Mouse (Mus musculus) brain, embryonic 18.5 days (tissue): Measurements from ENCODE around the gene Gm20388.

Experiments used
- DNase-seq: peaks from one replicate; pipeline ENCODE4 v3.0.0-alpha.2; 2012; ENCODE audit warnings: low read depth, low spot score

Gm20388 gene

GRCm38 (mm10) chr8:120388246-120388645, 477.6 kb downstream of the Gm20388 start:
- DNase-seq, result no peak

DNA sequence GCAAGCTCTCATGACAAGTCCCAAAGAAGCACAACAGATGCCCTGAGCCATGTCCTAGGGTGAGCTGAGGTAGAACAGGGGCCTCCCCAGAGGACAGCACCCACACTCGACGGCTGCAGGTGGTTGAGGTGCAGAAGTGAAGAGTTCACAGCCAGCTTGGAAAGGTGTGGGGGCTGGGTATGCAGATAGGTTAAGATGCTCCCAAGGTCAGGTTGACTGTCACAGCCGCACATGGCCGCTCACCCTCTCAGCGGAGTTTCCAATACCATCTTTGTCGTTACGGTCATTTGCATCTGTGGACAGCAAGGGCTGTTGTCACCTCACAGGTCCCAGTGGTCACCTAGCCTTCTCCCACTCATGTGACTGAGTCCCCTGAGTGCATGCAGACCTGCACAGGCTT, 480.0 kb downstream of the Gm20388 start:
- no peak for DNase-seq

GRCm38 (mm10) chr8:120391856-120392255, 481.2 kb downstream of the Gm20388 start:
- no peak for DNase-seq

GRCm38 (mm10) chr8:120393085-120393484, 482.4 kb downstream of the Gm20388 start:
- DNase-seq, result no peak

DNA sequence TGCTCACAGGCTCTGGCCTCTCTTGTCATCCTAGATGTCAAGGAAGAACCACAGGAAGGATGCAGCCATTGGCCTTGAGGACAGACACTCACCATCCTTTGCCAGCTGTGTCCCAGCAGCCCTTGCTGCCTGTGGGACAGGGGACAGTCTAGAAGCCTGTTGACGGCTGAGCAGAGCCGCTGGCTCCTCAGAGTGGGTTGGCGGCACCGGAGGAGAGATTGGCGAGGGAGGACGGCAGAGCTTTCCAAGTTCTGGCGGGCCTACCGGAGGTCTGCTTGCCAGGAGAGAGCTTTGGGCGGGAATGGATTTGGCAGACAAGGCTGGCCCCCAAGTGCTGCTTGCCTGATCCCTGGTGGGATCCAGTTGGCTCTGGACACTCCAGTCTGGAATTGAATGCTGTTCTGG, 483.2 kb downstream of the Gm20388 start:
- no peak for DNase-seq

DNA sequence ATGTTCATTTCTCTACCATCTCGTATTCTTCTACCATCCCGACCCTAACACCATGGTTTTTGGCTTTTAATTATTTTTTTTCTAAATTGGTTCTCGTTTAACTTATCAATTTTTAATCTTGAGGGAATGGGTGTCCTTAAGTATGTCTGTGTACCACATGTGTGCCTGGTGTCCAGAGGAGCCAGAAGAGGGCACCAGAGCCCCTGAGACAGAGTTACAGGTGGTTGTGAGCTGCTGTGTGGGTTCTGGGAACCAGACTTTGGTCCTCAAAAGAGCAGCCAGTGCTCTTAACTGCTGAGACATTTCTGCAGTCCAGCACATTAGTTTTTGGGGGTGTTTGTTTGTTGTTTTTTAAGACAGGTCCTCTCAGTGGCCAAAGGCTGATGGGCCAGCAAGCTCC, 485.3 kb downstream of the Gm20388 start:
- DNase-seq, result no peak

GRCm38 (mm10) chr8:120396756-120397155, 486.1 kb downstream of the Gm20388 start:
- no peak for DNase-seq

DNA sequence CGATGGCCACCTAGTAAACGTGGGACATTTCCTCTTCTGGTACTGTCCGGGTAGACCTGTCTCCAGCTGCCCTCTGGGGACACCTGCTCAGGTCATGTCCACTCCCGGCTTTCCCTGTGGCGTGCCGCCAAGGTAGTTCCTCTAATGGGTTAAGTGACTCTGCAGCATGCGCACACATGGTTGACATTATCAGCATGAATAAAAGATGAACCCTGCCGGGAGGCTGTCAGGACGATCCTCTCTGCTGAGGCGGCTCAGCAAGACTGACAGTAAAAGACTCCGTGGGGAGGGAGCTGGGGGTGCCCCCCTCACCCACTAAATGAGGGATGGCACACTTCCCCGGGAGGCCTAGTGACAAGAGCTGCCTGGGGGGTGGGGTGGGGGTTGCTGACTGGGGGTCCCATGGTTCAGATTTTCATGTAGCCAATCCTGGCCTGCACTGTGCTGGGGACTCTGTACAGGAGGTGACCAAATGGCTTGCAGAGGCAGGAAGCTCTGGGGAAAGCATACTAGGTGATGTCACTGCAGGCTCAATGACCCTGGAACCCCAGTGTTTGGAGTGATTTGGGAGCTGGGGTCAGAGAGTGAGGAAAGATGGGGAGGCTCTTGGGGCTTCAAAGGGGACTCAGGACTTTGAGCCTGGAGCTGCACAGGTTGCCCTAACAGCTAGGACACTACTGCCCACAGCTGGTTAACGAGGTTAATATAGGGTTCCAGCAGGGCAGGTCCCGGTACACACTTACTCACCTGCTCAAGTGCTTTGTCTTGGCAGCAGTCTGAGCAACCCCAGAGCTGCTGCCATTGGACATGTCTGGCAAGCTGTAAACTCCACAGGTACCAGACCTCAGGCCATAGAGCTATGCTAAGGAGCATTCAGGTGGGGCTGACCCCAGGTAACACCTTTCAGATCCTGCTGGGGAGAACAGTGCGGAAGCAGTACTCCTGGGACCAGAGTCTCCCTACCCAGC, 487.1 kb downstream of the Gm20388 start:
- DNase-seq, result no peak

GRCm38 (mm10) chr8:120399212-120399934, 488.7 kb downstream of the Gm20388 start:
- DNase-seq, result no peak

DNA sequence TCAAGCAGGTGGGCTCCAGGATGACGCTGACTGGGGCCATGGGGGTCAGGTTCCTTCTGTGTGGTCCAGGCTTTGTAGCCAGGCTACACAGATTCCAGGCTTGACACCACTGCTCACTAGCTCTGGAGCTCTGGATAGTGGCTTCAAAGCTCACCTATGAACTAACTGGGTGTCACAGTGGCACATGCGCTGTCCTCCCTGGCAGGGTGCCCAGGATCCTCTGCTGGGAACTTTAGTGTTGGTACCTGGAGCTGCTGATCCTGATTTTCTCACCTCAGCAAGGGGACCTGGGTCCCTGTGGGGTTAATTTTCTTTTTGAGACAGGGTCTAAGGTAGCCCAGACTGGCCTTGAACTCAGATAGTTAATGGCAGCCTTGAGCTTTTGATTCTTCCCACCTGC, 490.6 kb downstream of the Gm20388 start:
- no peak for DNase-seq

GRCm38 (mm10) chr8:120401712-120402111, 491.1 kb downstream of the Gm20388 start:
- no peak for DNase-seq

GRCm38 (mm10) chr8:120403606-120404269, 493.1 kb downstream of the Gm20388 start:
- DNase-seq, result no peak

DNA sequence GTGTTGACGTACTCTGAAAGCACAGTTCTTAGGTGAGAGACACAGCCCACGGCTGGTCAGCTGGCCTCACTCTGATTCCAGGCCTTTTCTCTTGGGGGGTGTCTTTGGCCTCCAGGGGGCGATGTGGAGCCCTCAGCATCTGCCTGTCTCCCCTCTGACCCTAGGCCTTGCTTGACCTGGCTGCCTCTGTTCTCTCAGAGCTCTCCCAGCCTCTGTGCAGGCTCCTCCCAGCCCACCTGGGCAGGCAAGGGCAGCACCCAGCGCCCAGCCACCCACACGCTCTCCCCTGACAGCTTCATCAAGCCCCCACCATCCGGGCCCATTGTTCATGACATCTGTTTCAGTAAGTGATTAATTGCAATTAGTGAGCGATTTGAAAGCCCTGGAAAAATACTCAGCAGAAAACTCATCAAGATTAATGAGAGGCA, 494.0 kb downstream of the Gm20388 start:
- no peak for DNase-seq

DNA sequence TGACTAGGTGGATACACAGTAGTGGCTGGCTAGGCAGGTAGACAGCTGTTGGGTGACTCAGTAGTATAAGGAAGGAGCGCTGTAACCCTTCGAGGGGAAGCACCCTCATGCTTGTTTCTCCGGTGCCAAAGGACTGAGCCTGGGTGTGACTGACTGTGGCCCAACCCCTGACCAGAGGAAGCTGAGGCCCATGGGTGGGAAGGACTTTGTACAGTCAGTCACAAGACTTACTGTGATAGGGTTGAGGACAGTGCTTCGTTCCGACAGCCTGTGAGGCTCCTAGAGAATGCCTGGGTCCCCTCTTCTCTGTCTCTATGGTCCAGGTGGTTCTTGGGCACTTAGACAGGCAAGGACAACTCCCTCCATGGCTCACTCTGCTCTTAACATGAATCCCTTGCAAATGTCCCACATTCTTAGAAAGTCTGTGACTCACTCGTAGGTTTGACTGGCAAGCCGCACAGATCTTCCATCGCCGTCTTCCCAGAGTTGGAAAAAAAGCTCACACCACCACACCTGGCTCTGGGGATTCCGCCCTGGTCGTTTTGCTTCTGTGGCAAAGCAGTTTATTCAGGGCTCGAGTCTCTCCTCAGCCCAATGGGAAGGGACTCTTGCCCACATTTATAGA, 495.5 kb downstream of the Gm20388 start:
- DNase-seq, result no peak

DNA sequence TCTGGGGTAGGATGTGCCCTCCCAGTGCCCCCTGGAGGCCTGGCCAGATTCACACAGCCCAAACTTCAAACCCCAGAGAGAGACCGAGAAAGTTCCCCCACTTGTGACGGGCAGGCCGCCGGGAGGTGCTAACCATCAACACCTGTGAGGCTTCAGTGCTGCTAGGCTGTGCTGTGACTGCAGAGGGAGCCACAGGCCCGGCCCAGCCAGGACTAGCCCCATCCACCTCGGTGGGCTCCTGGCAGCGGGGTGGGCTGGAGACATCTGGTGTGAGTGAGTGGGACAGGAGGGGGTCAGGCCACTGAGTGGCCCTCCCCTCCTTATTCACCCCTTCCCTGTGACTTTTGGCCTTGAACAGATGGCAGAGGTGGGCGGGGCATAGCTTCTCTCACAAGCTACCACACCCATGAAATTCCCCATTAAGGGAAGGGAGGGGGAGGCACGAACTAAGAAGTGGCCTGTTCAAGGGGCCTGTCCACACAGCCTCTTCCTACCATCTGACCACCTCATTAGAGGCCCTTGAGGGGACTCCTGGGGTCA, 497.1 kb downstream of the Gm20388 start:
- DNase-seq, result no peak

DNA sequence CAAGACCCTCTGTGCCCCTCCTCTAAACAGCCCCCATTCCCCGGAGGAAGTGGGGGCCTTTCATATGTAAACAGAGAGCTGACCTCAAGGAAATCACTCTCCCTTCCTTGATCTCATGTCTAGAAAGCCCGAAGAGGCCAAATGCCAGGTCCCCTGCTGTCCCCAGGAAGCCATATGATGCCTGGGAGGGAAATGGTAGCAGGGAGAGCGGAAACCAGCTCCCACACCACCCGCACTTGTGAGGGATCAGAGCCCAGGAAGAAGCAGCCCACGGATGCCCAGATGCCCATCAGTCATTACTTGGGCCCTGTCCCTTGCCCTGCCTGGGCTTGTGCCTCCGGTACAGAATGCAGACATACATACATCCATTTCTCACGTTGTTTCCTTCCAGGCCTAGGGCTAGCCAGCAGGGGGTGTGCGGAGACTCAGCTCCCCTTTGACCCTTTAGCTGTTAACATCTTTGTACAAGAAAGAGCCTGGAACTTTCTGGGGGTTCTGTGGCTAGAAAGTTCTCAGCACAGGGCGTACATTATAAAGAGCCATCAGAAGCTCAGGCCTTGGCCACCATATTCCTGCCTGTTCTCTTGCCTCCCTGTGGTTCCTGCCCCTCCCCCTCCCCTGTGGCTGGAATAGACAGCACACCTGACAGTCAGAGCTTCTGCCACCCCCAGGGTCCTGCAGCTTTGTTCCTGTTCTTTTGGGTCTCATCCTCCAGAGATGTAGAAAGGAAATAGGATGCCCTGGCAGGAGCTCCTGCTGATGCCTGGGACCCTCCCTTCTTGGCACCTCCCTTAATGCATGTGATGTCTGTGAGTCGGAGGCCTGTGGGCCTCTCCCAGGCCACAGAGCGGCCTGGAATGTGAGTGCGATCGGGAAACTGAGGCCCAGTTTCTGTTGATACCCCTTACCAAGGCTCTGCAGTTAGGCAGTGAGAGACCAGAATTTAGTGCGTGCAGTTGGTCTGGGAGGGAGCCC, 497.9 kb downstream of the Gm20388 start:
- DNase-seq, result no peak

- DNase-seq, result no peak
Observed at GRCm38 (mm10) chr8:120409371-120410013, 498.9 kb downstream of the Gm20388 start.

GRCm38 (mm10) chr8:120411059-120411458, 500.4 kb downstream of the Gm20388 start:
- no peak for DNase-seq

GRCm38 (mm10) chr8:120411862-120412261, 501.2 kb downstream of the Gm20388 start:
- no peak for DNase-seq

- no peak for DNase-seq
Observed at GRCm38 (mm10) chr8:120412357-120412756, 501.7 kb downstream of the Gm20388 start.
